Mouse (Mus musculus) CH12.LX (cell line): Measurements from ENCODE around the gene Fbp1. TPM values are rescaled to one million over a fixed set of nuclear protein-coding genes. Genes with fewer than 3 reads are reported as not detected.

ENCODE experiments used
- DNase-seq: peaks from one replicate; pipeline ENCODE4 v3.0.0-alpha.2; 2013; ENCODE audit errors: extremely low read depth
- H3K27ac ChIP-seq: 2 replicates; pipeline ENCODE4 v1.5.1; 2012; ENCODE audit warnings: low read depth, mild to moderate bottlenecking, control low read depth, moderate library complexity; ENCODE audit not compliant: insufficient read depth
- H3K27me3 ChIP-seq: replicated peaks from 2 replicates; pipeline ENCODE3; 2012; ENCODE audit warnings: inconsistent platforms
- H3K36me3 ChIP-seq, 2 experiments: replicated peaks in 1 of 2; 2 replicates each; pipeline versions ENCODE3 to v1.6.1; 2012; ENCODE audit warnings: inconsistent platforms in 1 of 2, low read length in 1 of 2, mild to moderate bottlenecking in 1 of 2, mixed read lengths in 1 of 2, moderate library complexity in 1 of 2; ENCODE audit not compliant: control insufficient read depth in 1 of 2, insufficient read depth in 1 of 2
- H3K4me1 ChIP-seq, 2 experiments: 2 replicates each; pipeline ENCODE4 v1.6.1; 2012; ENCODE audit warnings: inconsistent platforms in 1 of 2, moderate library complexity in 1 of 2; ENCODE audit not compliant: insufficient read depth in 2 of 2, control insufficient read depth in 1 of 2
- H3K4me2 ChIP-seq: 2 replicates; pipeline ENCODE4 v1.6.1; 2012; ENCODE audit warnings: low read depth, mild to moderate bottlenecking, control low read depth; ENCODE audit not compliant: poor library complexity, insufficient read depth, severe bottlenecking
- H3K4me3 ChIP-seq, 3 experiments: fragments of 150-350 bp in 1 of 3; sonication (generic) in 1 of 3; replicated peaks in 1 of 3; 2 replicates each; pipeline versions ENCODE3 to v1.5.1; 2011 to 2012; ENCODE audit warnings: low read depth in 2 of 3, low read length in 2 of 3, mild to moderate bottlenecking in 2 of 3, moderate library complexity in 2 of 3, control low read depth in 1 of 3, improper control_type of control experiment in 1 of 3, inconsistent platforms in 1 of 3, mixed read lengths in 1 of 3; ENCODE audit not compliant: poor library complexity in 1 of 3
- H3K79me2 ChIP-seq: replicated peaks from 2 replicates; pipeline ENCODE4 v1.6.1; 2012; ENCODE audit warnings: mild to moderate bottlenecking, moderate library complexity; ENCODE audit not compliant: control insufficient read depth, poor library complexity, insufficient read depth, severe bottlenecking; ENCODE audit errors: extremely low read depth
- H3K9ac ChIP-seq: 2 replicates; pipeline ENCODE4 v1.6.1; 2012; ENCODE audit warnings: low read depth, mild to moderate bottlenecking, control low read depth, moderate library complexity; ENCODE audit not compliant: insufficient read depth
- H3K9me3 ChIP-seq: replicated peaks from 2 replicates; pipeline ENCODE3; 2012; ENCODE audit warnings: low read length, inconsistent platforms, mixed read lengths
- BHLHE40 ChIP-seq: IDR thresholded peaks from 2 replicates; pipeline ENCODE4 v1.6.1; 2011; ENCODE audit warnings: mild to moderate bottlenecking, low read depth, low read length, improper control_type of control experiment
- CHD1 ChIP-seq: IDR thresholded peaks from 2 replicates; pipeline ENCODE4 v1.6.1; 2012; ENCODE audit warnings: low read depth, low read length, improper control_type of control experiment, inconsistent platforms
- CHD2 ChIP-seq: IDR thresholded peaks from 2 replicates; pipeline ENCODE4 v1.6.1; 2011; ENCODE audit warnings: low read length, improper control_type of control experiment
- E2F4 ChIP-seq: IDR thresholded peaks from 2 replicates; pipeline ENCODE4 v1.6.1; 2011; ENCODE audit warnings: low read depth, low read length, improper control_type of control experiment; ENCODE audit not compliant: insufficient replicate concordance
- EP300 ChIP-seq: IDR thresholded peaks from 2 replicates; pipeline ENCODE4 v1.6.1; 2011; ENCODE audit warnings: low read length, improper control_type of control experiment
- ETS1 ChIP-seq: conservative IDR thresholded peaks from 2 replicates; pipeline ENCODE4 v1.6.1; 2012; ENCODE audit warnings: low read depth, mild to moderate bottlenecking, inconsistent platforms, low read length, improper control_type of control experiment, moderate library complexity
- GABPA ChIP-seq: IDR thresholded peaks from 2 replicates; pipeline ENCODE4 v1.6.1; 2012; ENCODE audit warnings: low read depth, low read length, improper control_type of control experiment, inconsistent platforms; ENCODE audit not compliant: insufficient replicate concordance
- KAT2A ChIP-seq: IDR thresholded peaks from 2 replicates; pipeline ENCODE4 v1.6.1; 2012; ENCODE audit warnings: low read length, improper control_type of control experiment, inconsistent platforms; ENCODE audit not compliant: insufficient replicate concordance
- MAFK ChIP-seq: IDR thresholded peaks from 2 replicates; pipeline ENCODE4 v1.6.1; 2011; ENCODE audit warnings: low read length, improper control_type of control experiment; ENCODE audit not compliant: insufficient replicate concordance
- MEF2A ChIP-seq: IDR thresholded peaks from 2 replicates; pipeline ENCODE4 v1.6.1; 2014; ENCODE audit warnings: low read depth, mild to moderate bottlenecking, inconsistent platforms, low read length, improper control_type of control experiment, borderline replicate concordance
- MXI1 ChIP-seq: IDR thresholded peaks from 2 replicates; pipeline ENCODE4 v1.6.1; 2011; ENCODE audit warnings: mild to moderate bottlenecking, low read depth, low read length, improper control_type of control experiment
- MYC ChIP-seq: IDR thresholded peaks from 2 replicates; pipeline ENCODE4 v1.6.1; 2011; ENCODE audit warnings: low read depth, mild to moderate bottlenecking, improper control_type of control experiment, low read length
- NRF1 ChIP-seq: IDR thresholded peaks from 2 replicates; pipeline ENCODE4 v1.6.1; 2014; ENCODE audit warnings: low read depth, mild to moderate bottlenecking, inconsistent platforms, low read length, improper control_type of control experiment, moderate library complexity
- POLR2A ChIP-seq: IDR thresholded peaks from 2 replicates; pipeline ENCODE4 v1.6.1; 2011; ENCODE audit warnings: low read depth, mild to moderate bottlenecking, improper control_type of control experiment, low read length
- RAD21 ChIP-seq: IDR thresholded peaks from 2 replicates; pipeline ENCODE4 v1.6.1; 2011; ENCODE audit warnings: low read depth, mild to moderate bottlenecking, low read length, improper control_type of control experiment, moderate library complexity
- RCOR1 ChIP-seq: conservative IDR thresholded peaks from 2 replicates; pipeline ENCODE4 v1.6.1; 2012; ENCODE audit warnings: low read depth, mild to moderate bottlenecking, inconsistent platforms, low read length, improper control_type of control experiment
- TCF12 ChIP-seq: IDR thresholded peaks from 2 replicates; pipeline ENCODE4 v1.6.1; 2014; ENCODE audit warnings: low read depth, mild to moderate bottlenecking, inconsistent platforms, low read length, improper control_type of control experiment
- UBTF ChIP-seq: IDR thresholded peaks from 2 replicates; pipeline ENCODE4 v1.6.1; 2012; ENCODE audit warnings: low read depth, mild to moderate bottlenecking, inconsistent platforms, low read length, improper control_type of control experiment, moderate library complexity
- USF2 ChIP-seq: conservative IDR thresholded peaks from 2 replicates; pipeline ENCODE4 v1.6.1; 2011; ENCODE audit warnings: low read depth, low read length, improper control_type of control experiment
- ZC3H11A ChIP-seq: IDR thresholded peaks from 2 replicates; pipeline ENCODE4 v1.6.1; 2012; ENCODE audit warnings: low read depth, mild to moderate bottlenecking, inconsistent platforms, low read length, improper control_type of control experiment
- ZNF384 ChIP-seq: IDR thresholded peaks from 2 replicates; pipeline ENCODE4 v1.6.1; 2012; ENCODE audit warnings: low read depth, low read length, improper control_type of control experiment, inconsistent platforms
- dilution Hi-C: fragments of 300-500 bp; cut with MboI; formaldehyde crosslinking; loops from 2 replicates; pipeline ENCODE4 v1.14.3; 2020; ENCODE audit warnings: low sequenced_read_pairs; ENCODE audit not compliant: extremely low pct_unique_long_range_greater_than_20kb, extremely low pct_ligation_motif_present
- in situ Hi-C: fragments of 300-500 bp; cut with MboI; formaldehyde crosslinking; loops from 3 replicates; pipeline ENCODE4 v1.14.3; 2019; ENCODE audit warnings: low sequenced_read_pairs, low pct_ligation_motif_present, low pct_unique_long_range_greater_than_20kb, mixed read lengths
- polyA plus RNA-seq: library from polyadenylated mRNA; unstranded; fragments of >175 nt; gene quantifications from 2 replicates; pipeline ENCODE4 v1.2.1, GENCODE M21; 2012; ENCODE audit warnings: low read depth; ENCODE audit not compliant: insufficient read length
- total RNA-seq, 2 experiments: library from RNA; depleted of rRNA; stranded (reverse); fragments of 300-350 nt in 1 of 2; fragments of >200 nt in 1 of 2; gene quantifications; 2 replicates each; pipeline ENCODE4 v1.2.3; 2012 to 2014

Fbp1 gene
- not detected in 2 replicates for total RNA-seq (2012; rRNA removed)
- not detected in 2 replicates for total RNA-seq (2014; rRNA removed)
- polyA plus RNA-seq: not detected in 2 replicates

DNA sequence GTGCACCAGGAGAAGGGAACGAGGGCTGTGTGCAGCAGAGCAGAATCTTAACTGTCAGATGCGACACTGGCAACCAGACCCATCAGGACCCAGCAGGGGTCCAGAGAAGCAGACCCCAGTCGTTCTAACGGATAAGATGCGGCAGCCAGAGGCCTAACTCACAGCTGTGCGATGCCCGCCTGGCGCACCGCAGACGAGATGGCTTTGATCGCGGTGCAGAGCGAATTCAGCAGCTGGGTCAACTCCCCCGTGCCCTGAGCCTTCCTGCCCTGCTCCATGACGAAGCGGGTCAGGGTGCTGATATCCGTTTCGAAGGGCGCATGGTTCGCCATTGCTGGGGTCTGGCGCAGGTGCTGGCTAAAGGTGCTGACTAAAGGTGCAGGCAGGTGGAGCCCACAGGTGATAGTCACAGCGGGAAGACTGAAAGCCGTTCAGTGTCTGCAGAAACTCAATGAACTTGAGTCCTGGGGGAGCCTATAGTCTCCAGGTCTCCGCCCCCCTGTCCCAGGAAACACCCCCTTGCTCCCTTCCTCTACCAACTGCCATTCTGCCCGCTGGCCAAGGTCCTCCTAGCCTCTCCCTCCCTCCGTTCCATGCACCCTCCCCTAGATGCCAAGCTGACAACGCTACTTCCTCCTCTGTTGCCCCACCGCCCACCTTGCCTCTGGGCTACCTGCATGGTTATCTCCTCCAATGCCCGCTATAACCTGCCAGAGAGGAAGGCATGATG lies at the start of gene Fbp1:
TSS of gene Fbp1 (minus strand) at position 571 of the 730 bp plus-strand sequence.
- Histone ChIP-seq H3K4me2 (no peak within 1 kb of the TSS), H3K27ac (no peak within 1 kb of the TSS), H3K9me3 (no peaks in the 10 kb centered on the region), H3K27me3 (peaks cover 7% of the 10 kb centered on the region), H3K9ac (no peak within 1 kb of the TSS), H3K36me3 (no peaks in the 10 kb centered on the region), H3K79me2 (no peaks in the 10 kb centered on the region), H3K4me1 (no peaks in the 10 kb centered on the region), H3K4me3 (no peak within 1 kb of the TSS)
- in situ Hi-C loops: no loop called here
- DNase-seq: no peak
- TF ChIP-seq CHD1 (no peak), MYC (no peak), RAD21 (no peak), ETS1 (no peak)
- dilution Hi-C loops: no loop called here

GRCm38 (mm10) chr13:62932452-62932851 lies 44.4 kb upstream of the Fbp1 start:
- H3K79me2 ChIP-seq: no peaks in the 10 kb centered on the region
- no peaks in the 10 kb centered on the region for H3K9me3 ChIP-seq
- DNase-seq: no peak
- H3K4me3 ChIP-seq: no peak overlapping the region
- no peaks in the 10 kb centered on the region for H3K4me1 ChIP-seq
- dilution Hi-C loops: no loop called here
- H3K27me3 ChIP-seq: no peaks in the 10 kb centered on the region
- no peak overlapping the region for H3K27ac ChIP-seq
- H3K4me2 ChIP-seq: no peak overlapping the region
- TF ChIP-seq KAT2A: no peak
- TF ChIP-seq EP300: no peak
- TF ChIP-seq RCOR1: no peak
- no peak for TF ChIP-seq NRF1
- no peak for TF ChIP-seq TCF12
- TF ChIP-seq BHLHE40: no peak
- no peak overlapping the region for H3K9ac ChIP-seq
- H3K36me3 ChIP-seq: no peaks in the 10 kb centered on the region
- in situ Hi-C loops: loop anchor here (10.0 kb wide), 1 partner anchor 1102 kb away; no protein-coding TSS in a partner anchor

- Histone ChIP-seq H3K9me3 (no peaks in the 10 kb centered on the region), H3K27ac (no peak overlapping the region), H3K9ac (no peak overlapping the region), H3K36me3 (no peaks in the 10 kb centered on the region), H3K4me2 (no peak overlapping the region), H3K79me2 (no peaks in the 10 kb centered on the region), H3K27me3 (no peaks in the 10 kb centered on the region), H3K4me3 (no peak overlapping the region), H3K4me1 (no peaks in the 10 kb centered on the region)
- no peak for TF ChIP-seq UBTF
- no peak for TF ChIP-seq MAFK
- no peak for TF ChIP-seq KAT2A
- no peak for TF ChIP-seq MEF2A
- TF ChIP-seq CHD1: no peak
- TF ChIP-seq CHD2: no peak
- no peak for TF ChIP-seq MXI1
- no peak for TF ChIP-seq POLR2A
- TF ChIP-seq RCOR1: no peak
- TF ChIP-seq MYC: no peak
- TF ChIP-seq ZC3H11A: no peak
- no peak for TF ChIP-seq GABPA
- no peak for TF ChIP-seq E2F4
- no peak for TF ChIP-seq USF2
- no peak for TF ChIP-seq TCF12
- no peak for TF ChIP-seq ZNF384
- dilution Hi-C loops (no loop called here), in situ Hi-C loops (loop anchor here (5.0 to 10.0 kb wide), 2 partner anchors 407 to 1105 kb away; no protein-coding TSS in a partner anchor)
- no peak for DNase-seq
These were observed 41.8 kb upstream of the Fbp1 start for GRCm38 (mm10) chr13:62929766-62930389.
